Mouse (Mus musculus) liver, postnatal 0 days (tissue): Measurements from ENCODE around the gene B4galnt2.

Experiments
- CTCF ChIP-seq: sonication (generic); IDR thresholded peaks from 2 replicates; pipeline ENCODE4 v1.5.1; 2016; ENCODE audit warnings: antibody characterized with exemption, low read depth
- EP300 ChIP-seq: IDR thresholded peaks from 2 replicates; pipeline ENCODE4 v1.6.1; 2016; ENCODE audit warnings: antibody characterized with exemption, low read depth, mild to moderate bottlenecking

DNA sequence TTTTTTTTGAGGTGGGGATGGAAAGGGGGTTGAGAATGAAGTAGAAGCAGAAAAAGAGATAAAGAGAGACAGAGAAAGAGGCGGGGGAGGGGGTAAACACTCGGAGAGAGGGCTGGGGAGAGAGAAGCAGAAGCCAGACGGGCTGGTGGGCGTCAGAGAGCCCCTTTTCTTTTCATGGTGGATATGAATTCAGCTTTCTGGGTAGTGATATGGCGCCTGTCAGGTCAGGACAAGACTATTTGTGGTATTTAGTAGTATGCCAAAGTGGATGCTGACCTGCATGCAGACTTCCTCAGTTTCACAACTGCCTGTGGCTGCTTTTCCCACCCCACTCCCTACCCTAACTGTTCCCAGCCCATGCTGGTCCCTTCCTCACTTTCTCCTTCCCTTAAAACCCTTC, 1.7 kb upstream of the B4galnt2 start:
- TF ChIP-seq CTCF (no peak), EP300 (no peak)
